Mouse (Mus musculus) liver, adult 2 months (tissue): ENCODE measurements around the gene Slc3a2.

ENCODE experiments used
- CTCF ChIP-seq: fragments of 200-500 bp; IDR thresholded peaks from 2 replicates; pipeline ENCODE4 v1.5.1; 2011; ENCODE audit warnings: low read depth, low read length, control low read depth
- POLR2A ChIP-seq: fragments of 200-500 bp; IDR thresholded peaks from 2 replicates; pipeline ENCODE4 v1.6.1; 2011; ENCODE audit warnings: low read length, control low read depth; ENCODE audit not compliant: insufficient read depth; ENCODE audit errors: extremely low read depth

GRCm38 (mm10) chr19:8770567-8771270 lies 47.5 kb upstream of the Slc3a2 start, which contains the start of gene Tmem223:
- TF ChIP-seq CTCF (no peak), POLR2A (peak; percentile 75)
